Mouse (Mus musculus): ENCODE measurements at regions not wholly inside any gene's neighbourhood (a gene's known extent, or its start where the extent isn't known, plus 50 kb on each side); places are given as distances from the start of the nearest gene placed in this dataset.

- Histone ChIP-seq H3K36me3 (ENCODE audit: control insufficient read depth, insufficient read depth) (no peaks in the 10 kb centered on the region), H3K4me2 (ENCODE audit: low read depth) (no peak overlapping the region), H3K79me2 (ENCODE audit: control insufficient read depth, insufficient read depth) (no peaks in the 10 kb centered on the region), H3K27me3 (ENCODE audit: control insufficient read depth, insufficient read depth, insufficient read length) (no peaks in the 10 kb centered on the region), H3ac (ENCODE audit: control insufficient read depth, insufficient read length) (no peak overlapping the region), H3K4me3 (no peak overlapping the region)
- TF ChIP-seq MYOG (IDR thresholded peaks at IDR 0.05; ENCODE audit: control insufficient read depth in 1 of 3, insufficient read depth in 1 of 3, insufficient read length in 2 of 3, low read depth in 2 of 3) = no peak
These were observed 84.4 kb downstream of the Tmem17 start for GRCm38 (mm10) chr11:22596076-22596804.

- Histone ChIP-seq H3K79me2 (ENCODE audit: control insufficient read depth, insufficient read depth) (no peaks in the 10 kb centered on the region), H3ac (ENCODE audit: control insufficient read depth, insufficient read length) (no peak overlapping the region), H3K36me3 (ENCODE audit: control insufficient read depth, insufficient read depth) (no peaks in the 10 kb centered on the region), H3K4me3 (no peak overlapping the region), H3K27me3 (ENCODE audit: control insufficient read depth, insufficient read depth, insufficient read length) (no peaks in the 10 kb centered on the region), H3K4me2 (ENCODE audit: low read depth) (no peak overlapping the region)
- TF ChIP-seq REST (IDR thresholded peaks at IDR 0.05; ENCODE audit: insufficient read depth, insufficient read length) = no peak
- no peak for TF ChIP-seq POLR2AphosphoS2 (IDR thresholded peaks at IDR 0.05; ENCODE audit: insufficient read length, low read depth)
- TF ChIP-seq TCF3 (IDR thresholded peaks at IDR 0.05; ENCODE audit: insufficient read length, low read depth) = no peak
- no peak for TF ChIP-seq POLR2A (IDR thresholded peaks at IDR 0.05; ENCODE audit: insufficient read length, low read depth)
- TF ChIP-seq TCF12 (IDR thresholded peaks at IDR 0.05; ENCODE audit: insufficient read depth, poor library complexity, severe bottlenecking) = no peak
- TF ChIP-seq MYOG (IDR thresholded peaks at IDR 0.05; ENCODE audit: control insufficient read depth in 1 of 3, insufficient read depth in 1 of 3, insufficient read length in 2 of 3, low read depth in 2 of 3) = no peak
- no peak for TF ChIP-seq E2F4 (IDR thresholded peaks at IDR 0.05; ENCODE audit: insufficient read depth)
- no peak for TF ChIP-seq CEBPB (IDR thresholded peaks at IDR 0.05; ENCODE audit: insufficient read depth, poor library complexity, severe bottlenecking)
- TF ChIP-seq USF1 (IDR thresholded peaks at IDR 0.05; ENCODE audit: low read depth) = no peak
- no peak for TF ChIP-seq MYOD1 (IDR thresholded peaks at IDR 0.05; ENCODE audit: control insufficient read depth in 1 of 3, insufficient read length in 2 of 3, low read depth in 2 of 3)
These were observed 84.9 kb downstream of the Tmem17 start for GRCm38 (mm10) chr11:22596805-22597149.

- Histone ChIP-seq H3ac (ENCODE audit: control insufficient read depth, insufficient read length) (no peak overlapping the region), H3K4me3 (no peak overlapping the region), H3K36me3 (ENCODE audit: control insufficient read depth, insufficient read depth) (no peaks in the 10 kb centered on the region), H3K4me2 (ENCODE audit: low read depth) (no peak overlapping the region), H3K27me3 (ENCODE audit: control insufficient read depth, insufficient read depth, insufficient read length) (no peaks in the 10 kb centered on the region), H3K79me2 (ENCODE audit: control insufficient read depth, insufficient read depth) (no peaks in the 10 kb centered on the region)
- TF ChIP-seq SRF (IDR thresholded peaks at IDR 0.05; ENCODE audit: control insufficient read depth, insufficient read length, low read depth) = no peak
- no peak for TF ChIP-seq CEBPB (IDR thresholded peaks at IDR 0.05; ENCODE audit: insufficient read depth, poor library complexity, severe bottlenecking)
- TF ChIP-seq POLR2A (IDR thresholded peaks at IDR 0.05; ENCODE audit: insufficient read length, low read depth) = no peak
- TF ChIP-seq E2F4 (IDR thresholded peaks at IDR 0.05; ENCODE audit: insufficient read depth) = no peak
- no peak for TF ChIP-seq TCF3 (IDR thresholded peaks at IDR 0.05; ENCODE audit: insufficient read length, low read depth)
- no peak for TF ChIP-seq MYOG (IDR thresholded peaks at IDR 0.05; ENCODE audit: control insufficient read depth in 1 of 3, insufficient read depth in 1 of 3, insufficient read length in 2 of 3, low read depth in 2 of 3)
- no peak for TF ChIP-seq REST (IDR thresholded peaks at IDR 0.05; ENCODE audit: insufficient read depth, insufficient read length)
- TF ChIP-seq MAX (IDR thresholded peaks at IDR 0.05; ENCODE audit: low read depth) = no peak
- TF ChIP-seq USF1 (IDR thresholded peaks at IDR 0.05; ENCODE audit: low read depth) = no peak
- no peak for TF ChIP-seq MYOD1 (IDR thresholded peaks at IDR 0.05; ENCODE audit: control insufficient read depth in 1 of 3, insufficient read length in 2 of 3, low read depth in 2 of 3)
- no peak for TF ChIP-seq POLR2AphosphoS2 (IDR thresholded peaks at IDR 0.05; ENCODE audit: insufficient read length, low read depth)
- TF ChIP-seq TCF12 (IDR thresholded peaks at IDR 0.05; ENCODE audit: insufficient read depth, poor library complexity, severe bottlenecking) = no peak
These were observed 88.5 kb downstream of the Tmem17 start for GRCm38 (mm10) chr11:22600370-22600769.

- Histone ChIP-seq H3ac (ENCODE audit: control insufficient read depth, insufficient read length) (no peak overlapping the region), H3K36me3 (ENCODE audit: control insufficient read depth, insufficient read depth) (no peaks in the 10 kb centered on the region), H3K4me2 (ENCODE audit: low read depth) (no peak overlapping the region), H3K27me3 (ENCODE audit: control insufficient read depth, insufficient read depth, insufficient read length) (no peaks in the 10 kb centered on the region), H3K79me2 (ENCODE audit: control insufficient read depth, insufficient read depth) (no peaks in the 10 kb centered on the region), H3K4me3 (no peak overlapping the region)
- no peak for TF ChIP-seq REST (IDR thresholded peaks at IDR 0.05; ENCODE audit: insufficient read depth, insufficient read length)
- no peak for TF ChIP-seq USF1 (IDR thresholded peaks at IDR 0.05; ENCODE audit: low read depth)
- TF ChIP-seq TCF12 (IDR thresholded peaks at IDR 0.05; ENCODE audit: insufficient read depth, poor library complexity, severe bottlenecking) = no peak
- TF ChIP-seq MYOG (IDR thresholded peaks at IDR 0.05; ENCODE audit: control insufficient read depth in 1 of 3, insufficient read depth in 1 of 3, insufficient read length in 2 of 3, low read depth in 2 of 3) = no peak
- TF ChIP-seq E2F4 (IDR thresholded peaks at IDR 0.05; ENCODE audit: insufficient read depth) = no peak
- no peak for TF ChIP-seq CEBPB (IDR thresholded peaks at IDR 0.05; ENCODE audit: insufficient read depth, poor library complexity, severe bottlenecking)
- no peak for TF ChIP-seq MYOD1 (IDR thresholded peaks at IDR 0.05; ENCODE audit: control insufficient read depth in 1 of 3, insufficient read length in 2 of 3, low read depth in 2 of 3)
- no peak for TF ChIP-seq MAX (IDR thresholded peaks at IDR 0.05; ENCODE audit: low read depth)
- TF ChIP-seq POLR2AphosphoS2 (IDR thresholded peaks at IDR 0.05; ENCODE audit: insufficient read length, low read depth) = no peak
- no peak for TF ChIP-seq SRF (IDR thresholded peaks at IDR 0.05; ENCODE audit: control insufficient read depth, insufficient read length, low read depth)
- TF ChIP-seq POLR2A (IDR thresholded peaks at IDR 0.05; ENCODE audit: insufficient read length, low read depth) = no peak
These were observed 90.1 kb downstream of the Tmem17 start for GRCm38 (mm10) chr11:22601977-22602376.

- Histone ChIP-seq H3K79me2 (ENCODE audit: control insufficient read depth, insufficient read depth) (no peaks in the 10 kb centered on the region), H3K4me3 (no peak overlapping the region), H3ac (ENCODE audit: control insufficient read depth, insufficient read length) (no peak overlapping the region), H3K4me2 (ENCODE audit: low read depth) (no peak overlapping the region), H3K36me3 (ENCODE audit: control insufficient read depth, insufficient read depth) (no peaks in the 10 kb centered on the region), H3K27me3 (ENCODE audit: control insufficient read depth, insufficient read depth, insufficient read length) (no peaks in the 10 kb centered on the region)
- TF ChIP-seq MYOG (IDR thresholded peaks at IDR 0.05; ENCODE audit: control insufficient read depth in 1 of 3, insufficient read depth in 1 of 3, insufficient read length in 2 of 3, low read depth in 2 of 3) = no peak
These were observed 90.7 kb downstream of the Tmem17 start for GRCm38 (mm10) chr11:22602610-22603009.
